Mouse (Mus musculus): ENCODE data around the gene Ttll9. TPM values are rescaled to one million over a fixed set of nuclear protein-coding genes. Genes with fewer than 3 reads are reported as not detected.

Gene Ttll9
- polyA plus RNA-seq, 2 experiments, result 0.08 to 0.11 TPM

DNA sequence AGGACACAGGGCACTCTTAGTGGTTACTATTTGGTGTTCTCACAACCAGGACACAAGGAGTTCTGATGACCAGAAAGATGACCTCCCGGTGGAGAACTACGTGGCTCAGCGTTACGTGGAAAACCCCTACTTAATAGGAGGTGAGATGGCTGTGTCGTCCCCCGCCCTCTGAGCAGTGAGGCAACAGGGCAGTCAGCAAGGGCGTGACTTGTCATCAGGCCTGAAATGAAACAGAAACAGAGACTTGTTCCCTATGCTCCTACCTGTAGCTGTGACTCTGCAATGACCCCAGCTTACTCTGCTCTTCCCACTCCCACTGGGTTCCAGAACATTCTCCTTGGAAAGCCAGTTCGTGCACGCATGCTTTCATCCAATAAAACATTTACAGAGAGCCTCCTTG lies 29.2 kb downstream of the Ttll9 start:
- DNase-seq (ENCODE audit: low read depth in 3 of 3, low spot score in 3 of 3), result no peak
- H3K36me3 ChIP-seq (replicated peaks; ENCODE audit: control insufficient read depth, insufficient read depth, low read depth), result no peaks in the 10 kb centered on the region
- no peak for ATAC-seq (ENCODE audit: insufficient read depth)
- H3K9ac ChIP-seq (replicated peaks), result no peak overlapping the region
- no peaks in the 10 kb centered on the region for H3K27me3 ChIP-seq (ENCODE audit: control insufficient read depth, insufficient read depth, low read length)
- H3K4me3 ChIP-seq (ENCODE audit: insufficient read depth in 1 of 2, low read depth in 2 of 2, low read length in 2 of 2), result no peak overlapping the region
- WGBS (ENCODE audit: insufficient replicate concordance), result 73% methylated on average over 9 of the region's 9 CpGs
- H3K4me1 ChIP-seq (replicated peaks; ENCODE audit: control insufficient read depth in 2 of 2, insufficient read depth in 2 of 2, low read length in 1 of 2), result no peaks in the 10 kb centered on the region
- TF ChIP-seq CTCF (IDR thresholded peaks at IDR 0.05; ENCODE audit: low read depth) (no peak), EP300 (IDR thresholded peaks at IDR 0.05; ENCODE audit: low read depth) (no peak)
- H3K9me3 ChIP-seq (ENCODE audit: control insufficient read depth, low read length), result no peaks in the 10 kb centered on the region
- no peak overlapping the region for H3K4me2 ChIP-seq (ENCODE audit: low read depth)
- no peak overlapping the region for H3K27ac ChIP-seq

- H3K27me3 ChIP-seq (ENCODE audit: control insufficient read depth, insufficient read depth, low read length), result no peaks in the 10 kb centered on the region
- no peaks in the 10 kb centered on the region for H3K4me1 ChIP-seq (replicated peaks; ENCODE audit: control insufficient read depth in 2 of 2, insufficient read depth in 2 of 2, low read length in 1 of 2)
- H3K9me3 ChIP-seq (ENCODE audit: control insufficient read depth, low read length), result no peaks in the 10 kb centered on the region
- H3K9ac ChIP-seq (replicated peaks), result no peak overlapping the region
- ATAC-seq (ENCODE audit: insufficient read depth) (no peak), DNase-seq (ENCODE audit: low read depth in 3 of 3, low spot score in 3 of 3) (no peak)
- no peaks in the 10 kb centered on the region for H3K36me3 ChIP-seq (replicated peaks; ENCODE audit: control insufficient read depth, insufficient read depth, low read depth)
- H3K4me3 ChIP-seq (ENCODE audit: insufficient read depth in 1 of 2, low read depth in 2 of 2, low read length in 2 of 2), result no peak overlapping the region
- H3K27ac ChIP-seq, result no peak overlapping the region
- no peak for TF ChIP-seq CTCF (IDR thresholded peaks at IDR 0.05; ENCODE audit: low read depth)
- no peak for TF ChIP-seq EP300 (IDR thresholded peaks at IDR 0.05; ENCODE audit: low read depth)
- WGBS (ENCODE audit: insufficient replicate concordance), result 59% methylated on average over 4 of the region's 4 CpGs
- H3K4me2 ChIP-seq (ENCODE audit: low read depth), result no peak overlapping the region
Measured at GRCm38 (mm10) chr2:152997046-152997445, 34.8 kb downstream of the Ttll9 start.

DNA sequence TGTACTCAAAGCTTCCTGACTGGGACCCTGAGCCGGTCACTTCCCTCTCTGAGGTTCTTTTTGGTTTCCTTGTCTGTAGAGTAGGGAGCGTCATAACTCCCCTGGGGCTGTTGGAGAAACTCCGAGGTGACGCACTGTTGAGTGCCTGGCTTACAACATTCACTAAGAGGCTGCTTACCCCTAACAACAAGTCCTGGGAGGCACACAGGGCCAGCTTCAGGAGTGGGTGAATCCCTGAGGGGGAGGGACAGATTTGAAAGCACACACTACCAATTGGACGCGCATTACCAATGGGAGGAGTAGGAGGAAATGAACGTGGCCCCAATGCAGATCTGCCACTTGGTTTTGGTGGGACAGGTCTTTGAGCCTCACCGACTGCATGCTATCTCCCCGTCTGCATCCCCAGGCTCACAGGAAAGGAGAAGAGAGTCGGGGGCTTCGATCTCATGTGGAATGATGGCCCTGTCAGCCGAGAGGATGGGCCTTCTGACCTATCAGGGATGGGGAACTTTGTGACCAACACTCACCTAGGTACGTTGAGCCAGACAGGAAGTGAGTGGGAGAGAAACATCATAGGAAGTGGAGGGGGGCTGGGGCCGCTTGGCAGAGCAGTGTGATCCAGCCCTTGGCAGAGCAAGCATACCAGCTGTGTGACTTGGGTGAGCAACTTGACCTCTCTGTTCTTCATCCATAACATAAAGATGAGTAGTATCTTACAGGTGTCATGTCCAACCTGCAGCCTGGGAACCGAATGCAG lies 40.4 kb downstream of the Ttll9 start:
- ATAC-seq (ENCODE audit: insufficient read depth) (no peak), DNase-seq (ENCODE audit: low read depth in 3 of 3, low spot score in 3 of 3) (peak in 1 of 3 experiments; percentile 17)
- H3K27ac ChIP-seq, result no peak overlapping the region
- H3K4me2 ChIP-seq (ENCODE audit: low read depth), result no peak overlapping the region
- H3K27me3 ChIP-seq (ENCODE audit: control insufficient read depth, insufficient read depth, low read length), result no peaks in the 10 kb centered on the region
- H3K4me1 ChIP-seq (replicated peaks; ENCODE audit: control insufficient read depth in 2 of 2, insufficient read depth in 2 of 2, low read length in 1 of 2), result no peaks in the 10 kb centered on the region
- no peaks in the 10 kb centered on the region for H3K9me3 ChIP-seq (ENCODE audit: control insufficient read depth, low read length)
- H3K9ac ChIP-seq (replicated peaks), result no peak overlapping the region
- no peak overlapping the region for H3K4me3 ChIP-seq (ENCODE audit: insufficient read depth in 1 of 2, low read depth in 2 of 2, low read length in 2 of 2)
- WGBS (ENCODE audit: insufficient replicate concordance), result 30% methylated on average over 15 of the region's 15 CpGs
- no peak for TF ChIP-seq EP300 (IDR thresholded peaks at IDR 0.05; ENCODE audit: low read depth)
- TF ChIP-seq CTCF (IDR thresholded peaks at IDR 0.05; ENCODE audit: low read depth), result no peak
- H3K36me3 ChIP-seq (replicated peaks; ENCODE audit: control insufficient read depth, insufficient read depth, low read depth), result no peaks in the 10 kb centered on the region

DNA sequence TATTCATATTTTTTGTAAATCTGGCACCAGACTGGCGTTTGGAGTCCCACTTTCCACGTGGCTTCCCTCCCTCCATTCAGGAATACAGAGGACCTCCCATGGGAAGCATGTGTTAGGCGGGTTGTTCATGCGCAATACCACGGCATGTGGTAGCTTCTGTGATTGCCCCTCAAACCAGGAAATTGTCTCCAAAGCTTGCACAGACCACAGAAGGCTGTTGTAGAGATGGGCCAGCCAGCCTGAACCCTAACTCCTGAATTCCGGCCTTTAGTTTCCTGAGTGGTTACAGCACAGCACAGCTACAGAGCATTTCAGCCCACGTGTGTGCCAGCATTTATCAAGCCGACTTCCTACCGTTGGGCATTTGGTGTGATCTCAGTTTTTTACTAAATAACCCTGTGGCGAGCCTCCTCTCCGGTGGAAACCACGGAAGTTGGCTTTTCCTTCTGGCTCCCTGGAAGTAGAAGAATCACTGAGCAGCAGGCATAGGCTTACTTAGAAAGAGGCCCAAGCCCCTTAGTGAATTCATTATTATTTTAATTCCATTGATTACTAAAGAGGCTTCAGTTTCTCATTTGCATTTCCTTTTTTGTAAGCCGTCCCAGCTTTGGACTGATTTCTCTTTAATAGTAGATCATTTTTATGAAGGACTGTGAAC lies 41.5 kb downstream of the Ttll9 start:
- ATAC-seq (ENCODE audit: insufficient read depth) (no peak), DNase-seq (ENCODE audit: low read depth in 3 of 3, low spot score in 3 of 3) (no peak)
- no peak overlapping the region for H3K27ac ChIP-seq
- no peaks in the 10 kb centered on the region for H3K9me3 ChIP-seq (ENCODE audit: control insufficient read depth, low read length)
- H3K9ac ChIP-seq (replicated peaks), result no peak overlapping the region
- no peak overlapping the region for H3K4me3 ChIP-seq (ENCODE audit: insufficient read depth in 1 of 2, low read depth in 2 of 2, low read length in 2 of 2)
- H3K27me3 ChIP-seq (ENCODE audit: control insufficient read depth, insufficient read depth, low read length), result no peaks in the 10 kb centered on the region
- no peaks in the 10 kb centered on the region for H3K36me3 ChIP-seq (replicated peaks; ENCODE audit: control insufficient read depth, insufficient read depth, low read depth)
- 15% methylated on average over 13 of the region's 13 CpGs for WGBS (ENCODE audit: insufficient replicate concordance)
- H3K4me2 ChIP-seq (ENCODE audit: low read depth), result no peak overlapping the region
- H3K4me1 ChIP-seq (replicated peaks; ENCODE audit: control insufficient read depth in 2 of 2, insufficient read depth in 2 of 2, low read length in 1 of 2), result no peaks in the 10 kb centered on the region
- no peak for TF ChIP-seq CTCF (IDR thresholded peaks at IDR 0.05; ENCODE audit: low read depth)
- no peak for TF ChIP-seq EP300 (IDR thresholded peaks at IDR 0.05; ENCODE audit: low read depth)

- WGBS (ENCODE audit: insufficient replicate concordance), result 72% methylated on average over 3 of the region's 3 CpGs
- Histone ChIP-seq H3K4me3 (ENCODE audit: insufficient read depth in 1 of 2, low read depth in 2 of 2, low read length in 2 of 2) (no peak overlapping the region), H3K36me3 (replicated peaks; ENCODE audit: control insufficient read depth, insufficient read depth, low read depth) (no peaks in the 10 kb centered on the region; the same call in 1 of the 2 replicates), H3K27ac (no peak overlapping the region), H3K9me3 (ENCODE audit: control insufficient read depth, low read length) (no peaks in the 10 kb centered on the region), H3K27me3 (ENCODE audit: control insufficient read depth, insufficient read depth, low read length) (no peaks in the 10 kb centered on the region), H3K9ac (replicated peaks) (no peak overlapping the region), H3K4me1 (replicated peaks; ENCODE audit: control insufficient read depth in 2 of 2, insufficient read depth in 2 of 2, low read length in 1 of 2) (no peaks in the 10 kb centered on the region), H3K4me2 (ENCODE audit: low read depth) (no peak overlapping the region)
- TF ChIP-seq EP300 (IDR thresholded peaks at IDR 0.05; ENCODE audit: low read depth) (no peak), CTCF (IDR thresholded peaks at IDR 0.05; ENCODE audit: low read depth) (no peak)
- ATAC-seq (ENCODE audit: insufficient read depth) (no peak), DNase-seq (ENCODE audit: low read depth in 3 of 3, low spot score in 3 of 3) (no peak)
Measured at GRCm38 (mm10) chr2:153005981-153006380, 43.7 kb downstream of the Ttll9 start.

Data from liver, embryonic 14.5 days (tissue).